Mouse (Mus musculus) erythroblast, embryonic 14.5 days (primary cell): ENCODE results near the gene Ing5.

Experiments used
- GATA1 ChIP-seq: IDR thresholded peaks from 2 replicates; pipeline ENCODE4 v1.6.1; 2012; ENCODE audit warnings: low read length, inconsistent platforms, mixed read lengths
- TAL1 ChIP-seq: IDR thresholded peaks from 3 replicates; pipeline ENCODE4 v1.6.1; 2012; ENCODE audit warnings: low read length, inconsistent platforms, mixed read lengths

GRCm38 (mm10) chr1:93764871-93765591 is 38.7 kb upstream of the Ing5 start:
- no peak for TF ChIP-seq GATA1
- no peak for TF ChIP-seq TAL1
